Mouse (Mus musculus) gastrocnemius, postnatal 4 days (tissue): ENCODE results near the gene Dpep2nb. TPM values are rescaled to one million over a fixed set of nuclear protein-coding genes. Genes with fewer than 3 reads are reported as not detected.
"Not testable (repeated sequence)": the region's sequence is repeated elsewhere in the genome, so short reads cannot be mapped to it uniquely, and the experiment has no call there.

Experiments
- DNase-seq, 2 experiments: peaks; one replicate each; pipeline ENCODE4 v3.0.0; 2021 to 2022; ENCODE audit warnings: low spot score in 2 of 2, mixed read lengths in 2 of 2
- long read RNA-seq, 2 experiments: library from polyadenylated mRNA; stranded (forward); transcript quantifications; one replicate each; pipeline ENCODE4 v2.0.0; 2021
- total RNA-seq, 2 experiments: library from RNA; stranded (reverse); gene quantifications; 2 replicates each; pipeline ENCODE4 v1.2.3; 2021

The Dpep2nb gene
- total RNA-seq, result not detected
- long read RNA-seq, experiment 1, result 0 reads
- long read RNA-seq, experiment 2, result 0 reads

DNA sequence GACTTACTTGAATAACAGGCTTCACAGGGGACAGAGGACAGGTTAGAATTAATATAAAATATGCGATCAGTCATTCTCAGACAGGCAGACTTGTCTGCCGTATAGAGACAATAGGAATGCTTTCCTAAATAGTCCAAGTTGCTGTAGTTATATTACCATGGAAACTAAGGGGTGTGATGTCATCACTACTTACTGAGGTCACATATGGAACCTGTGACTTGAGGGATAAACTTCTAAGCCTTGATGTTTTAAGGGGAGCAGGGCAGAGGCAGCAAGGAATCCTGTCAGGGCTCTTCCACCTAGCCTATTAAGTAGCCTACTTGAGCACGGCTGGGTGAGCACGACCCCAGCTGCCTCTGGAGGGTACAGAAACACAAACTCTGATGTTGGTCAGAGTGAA lies at the start of gene Dpep2nb:
Gene Dpep2nb, minus strand, starts transcription at position 101 of the 400 bp plus-strand sequence.
- DNase-seq, result no peak

- no peak for DNase-seq
Observed at GRCm38 (mm10) chr8:106055038-106055437, 49.3 kb upstream of the Dpep2nb start.

DNA sequence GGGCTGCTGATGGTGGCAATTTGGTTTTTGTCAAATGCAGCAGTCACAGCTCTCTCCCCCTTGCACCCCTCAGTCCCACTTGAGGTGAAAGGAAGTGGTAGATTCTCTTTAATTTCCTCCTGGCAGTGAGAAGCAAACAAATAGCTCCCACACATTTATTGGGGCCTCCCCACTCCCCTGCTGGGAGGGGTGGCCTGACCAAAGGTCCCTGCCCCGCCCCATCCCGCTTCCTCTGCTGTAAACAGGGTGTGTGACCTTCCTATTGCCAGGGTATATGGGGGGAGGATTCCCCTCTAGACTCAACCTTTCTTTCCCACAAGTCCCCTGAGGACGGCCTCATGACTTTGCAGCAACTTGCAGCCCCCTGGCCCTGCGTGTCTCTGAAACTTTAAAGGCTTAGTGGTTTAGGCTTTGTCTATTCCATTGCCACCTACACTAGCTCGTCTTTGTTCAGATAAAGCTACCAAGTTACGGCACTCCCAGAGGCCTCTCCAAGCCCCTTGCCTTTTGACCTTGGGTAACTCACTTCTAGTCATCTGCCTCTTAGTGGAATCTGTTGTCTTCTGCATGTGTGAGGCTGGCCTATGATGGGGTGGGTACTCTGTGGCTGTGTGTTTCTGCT lies 48.5 kb upstream of the Dpep2nb start:
- no peak for DNase-seq

GRCm38 (mm10) chr8:106052510-106053089 lies 46.8 kb upstream of the Dpep2nb start:
- DNase-seq, result no peak

DNA sequence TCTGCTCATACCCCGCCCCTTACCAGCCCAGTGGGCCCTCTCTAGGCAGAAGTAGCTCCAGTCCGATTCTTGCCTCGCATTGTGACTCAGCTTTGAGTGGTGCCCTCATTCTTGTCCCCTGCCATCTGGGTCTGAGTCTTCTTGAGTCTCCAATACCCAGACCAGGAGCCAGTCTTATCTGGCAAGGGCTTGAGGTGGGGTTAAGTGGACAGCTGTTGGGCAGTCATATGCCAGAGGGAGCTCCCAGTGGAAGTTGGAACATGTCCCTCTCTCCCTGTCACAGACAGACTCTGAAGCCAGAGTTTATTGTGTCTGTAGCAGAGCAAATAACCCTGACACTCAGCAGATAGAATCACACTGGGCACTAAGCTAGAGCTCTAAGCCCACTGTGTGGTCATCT lies 45.3 kb upstream of the Dpep2nb start:
- no peak for DNase-seq

DNA sequence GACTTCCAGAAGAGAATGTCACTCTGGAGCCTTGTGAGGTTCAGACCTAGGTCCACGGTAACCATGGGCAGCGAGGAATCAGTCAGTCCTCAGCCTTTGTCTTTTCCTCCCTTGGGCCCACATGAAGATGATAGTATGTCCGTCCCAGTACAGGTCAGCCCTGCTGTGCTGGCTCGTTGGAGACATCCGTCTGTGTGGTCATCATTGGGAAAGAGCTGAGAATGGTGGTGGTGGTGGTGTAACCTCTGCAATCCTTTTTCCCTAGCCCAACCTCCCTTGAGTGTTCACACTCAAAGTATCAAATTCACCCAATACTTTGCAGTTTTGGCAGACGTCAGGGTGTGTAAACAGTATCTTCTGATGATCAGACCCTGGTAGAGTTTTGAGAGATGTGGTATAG lies 44.1 kb upstream of the Dpep2nb start:
- no peak for DNase-seq

DNA sequence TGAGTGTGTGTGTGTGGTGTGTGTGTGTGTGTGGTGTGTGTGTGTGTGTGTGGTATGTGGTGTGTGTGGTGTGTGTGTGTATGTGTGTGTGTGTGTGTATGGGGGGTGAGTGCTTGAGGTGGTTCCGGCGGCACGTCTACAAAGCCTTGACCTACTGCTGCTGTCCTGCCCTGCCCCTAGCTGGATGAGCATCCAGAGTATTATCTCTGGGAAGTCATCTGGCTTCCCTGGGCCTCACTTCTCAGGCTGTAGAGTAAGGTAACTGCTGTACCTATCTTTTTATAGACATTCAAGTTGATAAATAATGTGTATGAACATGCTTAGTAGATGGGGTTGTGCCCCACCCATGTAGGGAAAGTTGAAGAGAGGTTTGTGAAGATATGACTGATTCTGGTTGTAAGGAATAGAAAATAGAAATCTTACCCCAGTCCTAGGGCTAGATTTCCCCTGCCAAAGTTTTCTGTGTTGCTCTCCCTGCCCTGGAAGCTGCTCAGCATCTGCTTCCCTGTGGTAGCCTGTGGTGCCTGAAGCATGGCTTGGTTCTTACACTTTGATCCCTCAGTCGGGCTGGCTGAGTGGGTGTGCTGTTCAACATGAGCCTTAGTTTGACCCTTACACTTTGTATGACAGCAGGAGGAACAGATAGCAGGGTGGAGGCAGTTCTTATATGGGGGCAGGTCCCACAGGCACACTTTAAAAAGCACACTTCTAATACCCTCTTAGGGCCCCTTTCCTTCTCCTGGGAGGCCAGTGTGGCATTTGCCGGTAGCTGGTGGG lies 42.3 kb upstream of the Dpep2nb start:
- DNase-seq, result no peak

- no peak for DNase-seq
Observed at GRCm38 (mm10) chr8:106046872-106047559, 41.2 kb upstream of the Dpep2nb start.

GRCm38 (mm10) chr8:106044151-106044550 lies 38.4 kb upstream of the Dpep2nb start:
- peak in 1 of 2 experiments; percentile 61 for DNase-seq

- no peak for DNase-seq
Observed at GRCm38 (mm10) chr8:106043055-106043454, 37.3 kb upstream of the Dpep2nb start.

DNA sequence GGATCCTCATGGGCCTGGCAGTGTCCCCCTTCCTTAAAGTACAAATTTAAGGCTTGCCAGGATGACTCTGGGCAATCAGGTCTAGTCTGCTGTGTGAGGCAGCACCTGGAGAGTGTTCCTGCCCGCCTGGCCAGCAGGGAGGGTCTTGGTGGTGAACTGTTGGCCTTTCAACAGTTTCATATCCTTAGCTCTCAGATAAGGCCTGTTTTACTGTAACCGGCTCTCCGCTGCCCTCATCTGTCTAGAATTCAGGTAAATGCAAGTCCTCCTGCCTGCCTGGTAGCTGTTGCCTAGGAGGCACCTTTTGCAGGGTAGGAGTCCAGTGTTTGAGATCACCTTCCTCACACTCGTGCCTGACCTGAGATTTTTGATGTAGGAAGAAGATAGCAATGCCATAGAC lies 34.4 kb upstream of the Dpep2nb start:
- DNase-seq, result no peak

- no peak for DNase-seq
Observed at GRCm38 (mm10) chr8:106039605-106040004, 33.8 kb upstream of the Dpep2nb start.

GRCm38 (mm10) chr8:106038721-106039120 lies 32.9 kb upstream of the Dpep2nb start:
- no peak for DNase-seq

DNA sequence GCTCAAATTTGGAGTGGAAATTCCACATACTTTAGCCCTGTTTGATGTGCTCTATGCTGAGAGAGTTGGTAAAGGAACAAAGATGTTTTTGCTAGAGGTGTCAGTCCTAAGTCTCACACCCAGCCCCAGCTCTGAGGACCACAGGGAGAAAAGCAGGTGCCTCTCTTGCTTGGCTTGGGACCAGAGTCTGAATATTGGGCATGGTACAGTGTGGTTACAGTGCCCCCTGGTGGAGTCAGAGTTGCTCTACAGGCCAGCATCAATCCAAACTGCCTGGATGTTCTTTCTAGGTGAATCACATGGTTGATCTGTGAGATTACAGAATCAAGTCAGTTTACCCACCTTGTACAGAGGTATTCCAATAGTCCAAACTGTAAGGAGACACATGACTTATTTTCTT lies 16.7 kb upstream of the Dpep2nb start:
- peak; percentile 54 to 67 for DNase-seq

DNA sequence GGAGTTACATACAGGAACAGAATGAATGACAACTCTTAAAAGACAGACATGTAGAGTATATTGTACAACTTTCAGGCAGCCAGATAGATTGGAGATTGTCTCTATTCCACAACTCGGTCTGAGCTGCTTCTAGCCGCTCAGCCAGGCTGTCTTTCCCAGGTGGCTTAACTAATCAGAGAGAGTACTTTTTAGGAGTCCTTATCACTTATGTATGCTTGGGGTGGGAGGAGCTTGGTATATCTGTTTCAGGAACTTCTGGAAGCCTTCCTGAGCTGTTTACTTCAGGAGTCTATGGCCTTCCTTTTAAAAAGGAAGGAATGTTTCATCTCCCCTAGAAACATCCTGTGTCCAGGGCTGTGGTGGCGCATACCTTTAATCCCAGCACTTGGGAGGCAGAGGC lies 12.3 kb upstream of the Dpep2nb start:
- DNase-seq, result no peak

GRCm38 (mm10) chr8:106017130-106017529 lies 11.4 kb upstream of the Dpep2nb start:
- DNase-seq, result no peak

- no peak for DNase-seq
Observed at GRCm38 (mm10) chr8:106016284-106016683, 10.5 kb upstream of the Dpep2nb start.

DNA sequence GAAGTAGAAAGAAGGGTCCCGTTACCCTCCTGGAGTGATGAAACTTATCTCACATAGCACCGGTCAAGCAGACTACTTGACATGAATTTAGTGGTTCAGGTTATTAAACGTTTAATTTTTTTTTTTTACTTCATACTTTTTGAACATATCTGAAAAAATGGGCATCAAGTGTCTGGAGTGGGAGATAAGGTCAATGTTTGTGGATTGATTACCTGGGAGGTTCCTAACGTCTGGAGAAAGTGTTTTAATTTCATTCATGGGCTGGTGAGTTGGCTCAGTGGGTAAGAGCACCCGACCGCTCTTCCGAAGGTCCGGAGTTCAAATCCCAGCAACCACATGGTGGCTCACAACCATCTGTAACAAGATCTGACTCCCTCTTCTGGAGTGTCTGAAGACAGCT lies 6.4 kb upstream of the Dpep2nb start:
- not testable (repeated sequence) for DNase-seq

DNA sequence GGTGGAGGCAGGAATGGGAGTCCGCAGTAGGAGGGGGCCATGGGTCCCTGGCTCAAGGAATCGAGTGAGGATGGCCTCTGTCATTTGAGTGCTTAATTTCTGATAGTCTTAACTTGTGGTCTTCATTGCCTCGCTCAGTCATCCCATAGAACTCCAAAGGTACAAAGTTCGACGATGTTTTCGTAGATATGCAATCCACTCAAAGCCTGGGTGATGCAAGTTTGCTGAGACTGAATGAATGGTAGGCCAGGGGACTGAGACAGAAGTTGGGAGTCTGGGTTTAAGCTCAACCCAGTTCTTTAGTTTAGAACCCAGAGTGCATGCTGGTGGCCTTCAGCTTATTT lies 5.8 kb upstream of the Dpep2nb start, which contains the start of gene Ddx28:
Gene Ddx28, minus strand, starts transcription at position 240 of the 344 bp plus-strand sequence.
- no peak for DNase-seq

- DNase-seq, result peak; percentile 80 to 93
Observed at GRCm38 (mm10) chr8:106010748-106011642, 5.2 kb upstream of the Dpep2nb start.

GRCm38 (mm10) chr8:106007891-106008290 lies 2.1 kb upstream of the Dpep2nb start:
- DNase-seq, result not testable (repeated sequence)
